Mouse (Mus musculus) liver, postnatal 0 days (tissue): ENCODE results near the gene Fcrl6.

ENCODE experiments used
- CTCF ChIP-seq: sonication (generic); IDR thresholded peaks from 2 replicates; pipeline ENCODE4 v1.5.1; 2016; ENCODE audit warnings: antibody characterized with exemption, low read depth
- EP300 ChIP-seq: IDR thresholded peaks from 2 replicates; pipeline ENCODE4 v1.6.1; 2016; ENCODE audit warnings: antibody characterized with exemption, low read depth, mild to moderate bottlenecking

DNA sequence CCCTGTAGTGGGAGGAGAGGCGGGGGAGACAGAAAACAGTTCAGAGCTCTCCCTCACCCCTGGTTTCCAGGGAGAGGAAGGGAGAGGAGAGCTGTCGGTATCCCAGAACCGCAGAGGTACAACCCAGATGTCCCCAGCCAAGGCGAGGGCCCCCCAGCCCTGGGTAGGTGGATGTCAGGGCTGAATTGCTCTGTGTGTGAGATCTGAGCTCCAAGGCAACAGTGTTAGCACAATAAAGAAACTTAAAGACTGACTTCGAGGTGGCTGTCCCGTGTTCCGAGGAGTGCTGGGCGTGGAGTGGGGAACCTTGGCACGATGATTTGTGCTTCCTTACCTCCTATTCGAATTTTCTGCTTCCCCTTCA lies 38.9 kb downstream of the Fcrl6 start:
- no peak for TF ChIP-seq CTCF
- no peak for TF ChIP-seq EP300
